In the genomic region with DNA sequence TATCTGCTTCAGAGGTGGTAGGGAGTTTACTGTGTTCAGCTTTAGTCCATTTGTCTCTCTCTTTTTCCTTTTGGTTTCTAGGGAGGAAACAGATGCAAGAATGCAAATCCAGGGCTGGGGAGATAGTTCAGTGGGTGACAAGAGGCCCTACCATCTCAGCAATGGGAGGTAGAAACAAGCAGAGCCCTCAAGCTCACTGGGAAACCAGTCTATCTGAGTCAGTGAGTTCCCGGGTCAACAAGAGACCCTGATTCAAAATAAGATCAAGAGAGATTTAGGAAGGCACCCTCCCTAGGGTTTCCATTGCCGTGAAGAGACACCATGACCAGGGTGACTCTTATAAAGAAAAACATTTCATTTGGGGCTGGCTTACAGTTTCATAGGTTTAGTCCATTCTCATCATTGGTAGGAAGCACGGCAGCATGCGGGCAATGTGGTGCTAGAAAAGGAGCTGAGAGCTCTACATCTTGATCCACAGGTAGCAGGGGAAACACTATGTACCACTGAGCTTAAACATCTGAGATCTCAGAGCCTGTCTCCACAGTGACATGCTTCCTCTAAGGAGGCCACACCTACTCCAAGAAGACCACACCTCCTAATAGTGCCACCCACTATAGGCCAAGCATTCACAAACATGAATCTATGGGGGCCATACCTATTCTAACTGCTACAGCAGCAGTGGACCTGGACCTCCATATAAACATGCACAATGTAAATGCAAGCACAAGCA, we compare ENCODE assay signal across 21 mouse cellular contexts. TPM values are rescaled to one million over a fixed set of nuclear protein-coding genes. Genes with fewer than 3 reads are reported as not detected.
DNase-seq lines count a peak whose midpoint lies in the region; TF ChIP-seq lines count a peak whose summit lies in the region.
"Had no signal": no experiment of that assay in that cellular context is flagged by ENCODE, and none has a peak within 500 bp of the region (broad histone marks: within the 10 kb centered on the region; RNA-seq: fewer than 3 reads in every experiment).

No protein-coding gene starts in this region.

- no peaks in the 10 kb centered on the region for H3K79me2 ChIP-seq in heart, adult 2 months (replicated peaks; ENCODE audit: control insufficient read depth, insufficient read depth, low read length)

- peak overlapping the region; percentile 79 for H3K27ac ChIP-seq in heart, adult 2 months
- H3K27ac ChIP-seq in bone marrow macrophage, adult 2 months (ENCODE audit: insufficient read depth, low read depth, low read length): peak overlapping the region; percentile 97
- H3K27ac ChIP-seq: embryonic facial prominence, embryonic 15.5 days; forebrain, embryonic 10.5 days; hindbrain, embryonic 15.5 days had no signal

- H3K9ac ChIP-seq in heart, adult 2 months (ENCODE audit: low read depth, low read length): no peak overlapping the region
- H3K9ac ChIP-seq: embryonic facial prominence, embryonic 15.5 days; heart, embryonic 12.5 days; hindbrain, embryonic 15.5 days had no signal

- no peak for DNase-seq in heart, adult 2 months
- DNase-seq in heart, postnatal 10 days: no peak
- peak; percentile 63 for DNase-seq in A20 (ENCODE audit: low read depth, low spot score)
- peak; percentile 42 for DNase-seq in splenic B cell, adult 2 months (ENCODE audit: low read depth, low spot score)
- DNase-seq in urinary bladder, postnatal 4 days (ENCODE audit: low spot score in 2 of 2): no peak
- DNase-seq in gastrocnemius, postnatal 25 days: no peak
- DNase-seq: adrenal gland, adult 8-10 months; adrenal gland, postnatal 36 days; cerebellum, adult 11 months; cerebellum, adult 8-10 months; cerebellum, postnatal 14 days; embryo, embryonic 11 days; gastrocnemius, postnatal 14 days; heart, postnatal 36 days had no signal

- no peak for TF ChIP-seq EP300 in heart, adult 2 months (IDR thresholded peaks at IDR 0.05; ENCODE audit: insufficient read depth, low read depth, low read length)

- 84% methylated on average over 4 of the region's 4 CpGs for WGBS in heart, adult 2 months

- no peak for TF ChIP-seq CTCF in heart, adult 2 months (IDR thresholded peaks at IDR 0.05)
- no peak for TF ChIP-seq CTCF in bone marrow macrophage, adult 2 months (IDR thresholded peaks at IDR 0.05; ENCODE audit: low read depth, low read length)

- no peaks in the 10 kb centered on the region for H3K27me3 ChIP-seq in heart, adult 2 months (ENCODE audit: control insufficient read depth, insufficient read depth, low read length)
- no peaks in the 10 kb centered on the region for H3K27me3 ChIP-seq in splenic B cell, adult 2 months (ENCODE audit: control insufficient read depth, insufficient read depth, low read length, poor library complexity, severe bottlenecking)
- H3K27me3 ChIP-seq: embryonic facial prominence, embryonic 15.5 days; heart, embryonic 12.5 days; hindbrain, embryonic 15.5 days had no signal

- TF ChIP-seq POLR2A in heart, adult 2 months (IDR thresholded peaks at IDR 0.05; ENCODE audit: insufficient read depth, low read depth, low read length): no peak
- no peak for TF ChIP-seq POLR2A in bone marrow macrophage, adult 2 months (IDR thresholded peaks at IDR 0.05; ENCODE audit: borderline replicate concordance, low read depth, low read length)

- H3K4me1 ChIP-seq in heart, adult 2 months (ENCODE audit: control insufficient read depth, insufficient read depth, low read length): peaks cover 7% of the 10 kb centered on the region
- peaks cover 56% of the 10 kb centered on the region for H3K4me1 ChIP-seq in bone marrow macrophage, adult 2 months (ENCODE audit: control insufficient read depth, insufficient read depth, low read length)
- H3K4me1 ChIP-seq: embryonic facial prominence, embryonic 15.5 days; forebrain, embryonic 10.5 days; heart, embryonic 12.5 days; hindbrain, embryonic 15.5 days had no signal

- intact Hi-C loops in heart, adult 2 months (cut with DNase I): no loop called here
- intact Hi-C loops in heart, postnatal 10 days (cut with DNase I): loop anchor here (5.0 kb wide), 1 partner anchor 236 kb away; the partner anchor contains the start of gene Mfap3l

- H3K36me3 ChIP-seq in heart, adult 2 months (ENCODE audit: control insufficient read depth, insufficient read depth, low read length): peaks cover 12% of the 10 kb centered on the region
- no peaks in the 10 kb centered on the region for H3K36me3 ChIP-seq in splenic B cell, adult 2 months (ENCODE audit: control insufficient read depth, insufficient read depth, low read length, poor library complexity, severe bottlenecking)
- H3K36me3 ChIP-seq: embryonic facial prominence, embryonic 15.5 days; forebrain, embryonic 10.5 days; G1E; heart, embryonic 12.5 days; hindbrain, embryonic 15.5 days had no signal

- no peak overlapping the region for H3K4me3 ChIP-seq in heart, adult 2 months
- H3K4me3 ChIP-seq in bone marrow macrophage, adult 2 months (ENCODE audit: insufficient read depth, low read length): no peak overlapping the region
- H3K4me3 ChIP-seq: embryonic facial prominence, embryonic 15.5 days; erythroblast, embryonic 14.5 days; forebrain, embryonic 10.5 days; heart, embryonic 12.5 days; hindbrain, embryonic 15.5 days had no signal

RNA-seq across cellular contexts. Expression of gene Hpf1, which starts 21.8 kb away (rescaled TPM):
- total RNA-seq in heart, adult 2 months (2021): 10 to 100 TPM; 15.5 to 16.0 TPM
- polyA plus RNA-seq in heart, adult 2 months (2012; rRNA removed): 7.8 and 15.2 TPM in 2 replicates
- 10 to 100 TPM; 22.5 to 26.8 TPM for total RNA-seq in heart, postnatal 10 days (2021)
- polyA plus RNA-seq in bone marrow macrophage, adult 2 months (2012; ENCODE audit: insufficient read depth, insufficient read length, missing spikeins): 54.3 and 72.2 TPM in 2 replicates
- total RNA-seq in gastrocnemius, postnatal 25 days (2021): 1 to 10 TPM; 6.1 to 6.7 TPM

Comparison
In these comparisons a context has a peak if more than half of its experiments do, and no peak if none do; other contexts are left out.
1. DNase-seq: peak in A20 (single experiment) and splenic B cell, adult 2 months (single experiment); none in heart, adult 2 months (0 of 2), heart, postnatal 10 days (0 of 2), urinary bladder, postnatal 4 days (0 of 2) and gastrocnemius, postnatal 25 days (single experiment).